Mouse (Mus musculus): Measurements from ENCODE around the gene Pcsk5.

Pcsk5 gene

GRCm38 (mm10) chr19:17800798-17801197 is 36.6 kb downstream of the Pcsk5 start:
- no peak for DNase-seq

- DNase-seq = peak; percentile 21
Observed at GRCm38 (mm10) chr19:17799419-17800185, 37.8 kb downstream of the Pcsk5 start.

GRCm38 (mm10) chr19:17793457-17793856 is 44.0 kb downstream of the Pcsk5 start:
- no peak for DNase-seq

DNA sequence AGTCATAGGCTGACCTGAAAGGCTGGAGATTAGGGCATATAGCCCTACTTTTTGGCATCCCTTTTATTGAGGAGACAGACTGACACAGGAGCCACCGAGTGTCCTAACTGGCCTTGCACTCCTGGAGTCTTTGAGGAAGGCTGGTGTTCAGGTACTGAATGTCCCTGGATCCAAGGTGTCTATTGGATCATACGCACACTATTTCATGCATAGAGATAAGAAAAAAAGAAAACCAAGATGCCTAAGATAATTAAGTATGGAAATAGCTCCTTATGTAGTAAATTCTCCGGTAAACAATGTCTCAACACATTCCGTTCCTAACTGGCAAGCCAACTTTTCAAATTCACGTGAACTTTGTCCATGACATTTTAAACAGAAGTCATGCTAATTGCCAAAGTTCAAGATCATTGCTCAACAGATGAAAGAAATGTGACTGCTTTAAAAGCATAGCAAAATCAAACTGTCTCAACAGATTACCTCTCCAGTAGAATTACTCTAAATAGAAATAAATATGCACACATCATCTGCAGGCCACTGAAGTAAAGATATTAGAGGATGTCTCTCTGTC is 45.9 kb downstream of the Pcsk5 start:
- DNase-seq = no peak

- no peak for DNase-seq
Observed at GRCm38 (mm10) chr19:17788617-17789317, 48.7 kb downstream of the Pcsk5 start.

GRCm38 (mm10) chr19:17786744-17787143 is 50.7 kb downstream of the Pcsk5 start:
- DNase-seq = no peak

DNA sequence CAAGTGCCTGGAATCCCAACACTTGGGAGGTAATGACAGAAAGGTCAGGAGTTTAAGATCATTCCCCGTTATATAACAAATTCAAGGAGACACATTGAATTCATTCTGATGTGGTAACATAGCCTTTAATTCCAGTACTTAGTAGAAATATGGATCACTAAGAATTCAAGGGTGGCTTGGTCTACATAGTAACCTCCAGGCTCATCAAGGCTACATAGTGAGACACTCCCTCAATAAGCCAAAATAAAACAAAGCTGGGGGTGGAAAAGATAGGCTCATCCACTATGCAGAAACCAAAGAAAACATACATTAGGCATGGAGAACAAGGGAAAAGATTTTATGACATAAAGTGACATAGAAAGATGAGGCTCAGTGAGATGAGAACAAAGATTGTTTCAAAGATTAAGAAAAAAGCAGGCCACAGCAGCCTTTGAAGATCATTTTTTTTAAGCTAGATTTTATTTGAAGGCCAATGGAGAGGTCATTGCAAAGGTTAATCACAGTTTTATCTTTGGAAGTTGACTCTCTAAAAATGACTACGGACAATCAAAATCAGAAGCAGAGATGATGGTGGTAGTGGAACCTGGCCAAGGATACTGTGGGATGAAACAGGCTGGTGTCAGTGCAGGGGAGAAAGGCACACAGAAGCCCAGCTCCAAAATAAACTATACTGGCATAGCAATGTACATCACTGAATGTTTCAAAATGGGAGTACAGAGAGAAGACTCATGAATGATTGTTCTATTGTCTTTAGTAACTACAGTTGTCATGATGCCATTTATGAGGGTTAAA is 52.8 kb downstream of the Pcsk5 start:
- DNase-seq = no peak

- no peak for DNase-seq
Observed at GRCm38 (mm10) chr19:17783231-17783630, 54.2 kb downstream of the Pcsk5 start.

DNA sequence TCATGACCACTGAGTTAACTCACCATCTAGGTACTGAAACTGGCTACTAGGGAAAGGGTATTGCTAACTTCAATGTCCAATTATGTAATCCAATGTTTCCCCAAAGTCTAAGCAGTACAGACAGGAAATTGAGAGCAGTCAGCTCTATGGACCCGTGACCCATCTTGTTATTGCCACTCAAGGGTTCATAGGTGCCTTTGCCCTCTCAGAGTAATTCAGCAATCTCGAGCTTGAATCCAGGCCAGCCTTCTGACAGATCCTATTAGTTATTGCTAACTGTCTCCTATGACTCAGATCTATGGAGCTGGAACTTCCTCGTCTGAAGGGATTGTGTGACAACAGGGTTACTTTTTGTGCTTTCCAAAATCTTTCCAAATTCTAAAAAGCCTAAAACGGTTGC is 56.1 kb downstream of the Pcsk5 start:
- no peak for DNase-seq

DNA sequence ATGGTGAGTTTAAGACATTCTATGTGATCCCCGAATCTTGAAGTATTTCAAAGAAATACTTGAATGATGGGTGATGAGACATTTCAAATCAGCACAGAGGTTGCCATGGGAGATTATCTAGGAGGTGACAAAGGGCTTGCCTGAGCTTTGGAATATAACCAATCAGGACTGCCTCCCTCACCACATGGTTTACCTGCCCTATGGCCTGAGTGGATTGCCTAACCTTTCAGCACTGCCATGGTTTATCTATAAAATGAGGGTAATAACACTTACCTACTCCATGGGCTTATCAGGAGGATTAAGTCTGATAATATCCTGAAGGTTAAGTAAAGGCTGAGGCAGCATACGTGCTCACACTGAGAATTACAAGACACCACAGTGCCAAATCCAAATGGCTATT is 61.5 kb downstream of the Pcsk5 start:
- no peak for DNase-seq

GRCm38 (mm10) chr19:17775097-17775496 is 62.3 kb downstream of the Pcsk5 start:
- no peak for DNase-seq

DNA sequence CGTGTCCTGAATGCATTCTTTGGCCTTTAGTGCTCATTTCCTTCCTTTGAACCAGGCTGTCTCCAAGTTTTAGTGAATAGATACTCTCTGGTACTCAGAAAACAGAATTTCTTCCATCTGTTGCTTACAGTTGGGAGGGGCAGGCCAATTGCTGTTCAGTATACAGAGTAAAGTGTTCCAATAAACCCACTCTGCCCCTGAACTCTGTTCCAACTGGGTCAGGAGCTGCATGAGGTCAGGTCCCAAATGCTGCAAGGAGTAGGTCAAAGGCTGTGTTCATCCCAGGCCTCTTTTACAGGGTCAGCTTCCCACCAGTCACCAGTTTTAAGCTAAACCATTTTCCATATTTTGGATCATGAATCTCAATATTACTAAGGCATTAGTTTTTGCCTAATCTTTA is 63.4 kb downstream of the Pcsk5 start:
- no peak for DNase-seq

DNA sequence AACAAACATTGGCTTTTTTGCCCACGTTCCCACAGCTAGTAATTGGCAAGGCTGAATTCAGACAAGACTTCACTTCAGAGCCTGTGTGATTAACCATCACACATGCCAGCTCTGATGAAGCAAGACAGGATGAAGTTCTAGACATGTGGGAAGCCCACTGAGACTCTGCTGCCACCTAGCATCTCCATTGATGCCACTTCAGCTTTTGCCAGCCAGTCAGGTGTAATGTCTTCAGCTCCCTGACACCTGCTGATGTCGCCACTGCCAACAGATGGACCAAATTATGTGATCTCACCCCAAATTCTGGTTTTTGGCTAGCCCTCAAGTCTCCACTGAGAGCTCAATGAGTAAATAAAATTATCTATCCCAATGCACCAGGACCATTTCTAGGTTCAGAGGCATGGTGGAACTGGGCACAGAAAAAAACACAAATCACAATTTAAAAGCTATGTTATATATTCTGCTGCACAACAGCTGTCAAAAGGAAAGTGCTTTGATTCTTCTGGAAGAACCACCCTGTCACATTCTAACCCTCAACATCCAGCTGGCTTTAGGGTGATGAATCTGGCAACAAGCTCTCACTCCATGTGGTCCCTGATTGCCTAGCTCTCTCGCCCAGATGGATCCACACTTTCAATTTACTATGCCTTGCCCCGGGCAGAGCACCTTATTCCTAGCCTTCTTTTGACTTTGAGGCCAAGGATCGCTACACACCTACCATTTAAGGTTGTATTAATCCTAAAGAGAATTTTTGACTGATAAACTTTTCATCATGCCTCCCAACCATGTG is 67.6 kb downstream of the Pcsk5 start:
- DNase-seq = peak; percentile 24

GRCm38 (mm10) chr19:17765001-17765400 is 72.4 kb downstream of the Pcsk5 start:
- DNase-seq = no peak

- no peak for DNase-seq
Observed at GRCm38 (mm10) chr19:17762740-17763139, 74.7 kb downstream of the Pcsk5 start.

DNA sequence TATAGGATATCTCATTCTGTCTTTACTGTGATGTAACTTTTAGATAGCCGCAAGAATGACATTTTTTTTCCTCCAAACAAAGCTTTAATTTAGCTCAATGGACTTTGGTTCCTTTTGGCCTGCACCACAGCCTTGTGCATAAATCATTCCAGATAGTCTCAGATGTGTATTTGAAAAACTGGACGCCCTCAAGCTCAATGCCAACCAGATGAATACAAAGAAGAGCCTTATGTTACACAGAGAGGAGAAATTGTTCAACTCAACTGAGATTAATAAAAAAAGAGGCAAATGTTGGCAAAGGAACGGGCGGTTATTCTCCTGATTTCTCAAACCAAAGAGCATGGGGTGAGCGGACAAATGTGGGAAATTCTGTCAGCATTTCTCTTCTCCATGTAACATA is 75.8 kb downstream of the Pcsk5 start:
- DNase-seq = no peak

DNA sequence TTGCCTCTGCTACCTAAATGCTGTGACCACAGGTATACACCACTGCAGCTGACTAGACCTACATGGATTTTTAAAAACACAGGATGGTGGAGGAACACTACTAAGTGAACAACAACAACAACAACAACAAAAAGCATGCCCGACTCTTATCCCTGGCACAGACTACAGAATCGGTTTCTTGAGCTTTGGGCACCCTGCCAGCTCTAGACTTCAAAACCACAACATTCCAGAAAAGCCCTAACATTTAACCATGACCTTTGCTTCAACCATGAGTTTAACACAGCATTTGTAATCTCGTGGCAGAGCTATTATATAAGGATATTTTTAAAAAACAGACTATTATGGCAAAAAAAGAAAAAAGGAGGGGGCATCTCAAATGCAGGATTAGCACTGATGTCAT is 84.6 kb downstream of the Pcsk5 start:
- no peak for DNase-seq

GRCm38 (mm10) chr19:17748331-17748730 is 89.1 kb downstream of the Pcsk5 start:
- DNase-seq = no peak

- no peak for DNase-seq
Observed at GRCm38 (mm10) chr19:17745380-17745779, 92.1 kb downstream of the Pcsk5 start.

DNA sequence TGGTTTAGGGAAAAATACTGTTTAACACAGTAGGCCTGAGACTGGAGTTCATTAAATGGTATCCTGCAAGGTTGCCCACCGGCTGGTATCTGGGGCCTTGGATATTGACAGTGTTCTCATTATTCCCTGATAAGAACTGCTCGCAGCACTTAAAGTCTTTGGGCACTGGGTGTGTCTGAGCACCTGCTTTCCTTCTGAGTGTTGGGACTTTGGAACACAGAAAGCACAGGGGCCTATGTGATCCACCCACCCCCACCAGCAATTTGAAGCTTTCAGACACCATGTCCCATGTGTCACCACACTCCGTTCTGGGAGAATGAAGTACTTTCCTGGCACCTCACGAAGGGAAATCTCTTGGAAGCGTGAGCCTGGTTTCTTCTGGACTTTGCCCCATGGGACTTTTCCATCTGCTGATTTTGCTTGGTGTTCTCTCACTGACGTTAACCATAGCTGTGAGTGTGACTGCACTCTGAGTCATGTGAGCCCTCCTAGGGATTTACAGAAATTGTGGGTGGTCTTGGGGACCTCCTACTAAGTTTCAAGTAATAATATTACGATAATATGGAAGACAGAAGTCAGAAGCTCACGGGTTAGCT is 92.9 kb downstream of the Pcsk5 start:
- no peak for DNase-seq

DNA sequence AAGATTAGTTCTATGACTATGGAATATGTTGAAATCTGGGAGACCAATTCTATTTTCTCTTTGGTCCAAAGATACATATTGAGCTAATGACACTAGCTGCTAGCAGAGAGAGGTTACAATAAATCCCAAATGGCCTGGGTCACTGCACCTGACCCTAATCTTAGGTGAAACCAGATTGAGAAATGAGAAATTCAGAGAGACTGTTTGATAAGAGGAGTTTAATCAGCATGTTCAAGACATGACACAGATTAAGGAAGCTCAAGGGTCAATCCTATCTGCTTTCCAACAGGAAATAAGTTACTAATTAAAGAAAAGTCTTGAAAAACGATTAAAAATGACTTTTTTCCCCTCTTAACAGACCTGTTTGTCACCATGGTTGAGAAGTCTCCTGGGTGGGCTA is 96.0 kb downstream of the Pcsk5 start:
- no peak for DNase-seq

- DNase-seq = no peak
Observed at GRCm38 (mm10) chr19:17732676-17733277, 104.7 kb downstream of the Pcsk5 start.
